Mouse (Mus musculus) liver, adult (tissue): Measurements from ENCODE around the gene Tada1.

Experiments
- GATA4 ChIP-seq: IDR thresholded peaks from 2 replicates; pipeline ENCODE4 v1.6.1; 2014; ENCODE audit warnings: mild to moderate bottlenecking, low read length; ENCODE audit not compliant: insufficient replicate concordance

The Tada1 gene

GRCm38 (mm10) chr1:166379013-166379629 is at the start of gene Tada1:
TSS of gene Tada1 (plus strand) at chr1:166379097.
- no peak; the same call in 1 of the 2 replicates for TF ChIP-seq GATA4

- no peak for TF ChIP-seq GATA4
Measured at GRCm38 (mm10) chr1:166330752-166331151, 48.1 kb upstream of the Tada1 start.

GRCm38 (mm10) chr1:166339110-166339509 is 39.8 kb upstream of the Tada1 start:
- no peak for TF ChIP-seq GATA4

- TF ChIP-seq GATA4 = no peak
Measured at GRCm38 (mm10) chr1:166342060-166342459, 36.8 kb upstream of the Tada1 start.

GRCm38 (mm10) chr1:166342539-166342938 is 36.4 kb upstream of the Tada1 start:
- no peak for TF ChIP-seq GATA4

- TF ChIP-seq GATA4 = no peak
Measured at GRCm38 (mm10) chr1:166343586-166343985, 35.3 kb upstream of the Tada1 start.

- no peak for TF ChIP-seq GATA4
Measured at GRCm38 (mm10) chr1:166344300-166345077, 34.4 kb upstream of the Tada1 start.

- TF ChIP-seq GATA4 = no peak
Measured at GRCm38 (mm10) chr1:166345602-166346001, 33.3 kb upstream of the Tada1 start.

GRCm38 (mm10) chr1:166346906-166347305 is 32.0 kb upstream of the Tada1 start:
- no peak for TF ChIP-seq GATA4

GRCm38 (mm10) chr1:166349341-166349740 is 29.6 kb upstream of the Tada1 start:
- TF ChIP-seq GATA4 = no peak

GRCm38 (mm10) chr1:166349751-166350150 is 29.1 kb upstream of the Tada1 start:
- TF ChIP-seq GATA4 = no peak

GRCm38 (mm10) chr1:166360157-166360855 is 18.6 kb upstream of the Tada1 start:
- TF ChIP-seq GATA4 = no peak

- TF ChIP-seq GATA4 = no peak
Measured at GRCm38 (mm10) chr1:166360896-166361295, 18.0 kb upstream of the Tada1 start.

GRCm38 (mm10) chr1:166361842-166362241 is 17.1 kb upstream of the Tada1 start:
- TF ChIP-seq GATA4 = no peak

- TF ChIP-seq GATA4 = no peak
Measured at GRCm38 (mm10) chr1:166362659-166363058, 16.2 kb upstream of the Tada1 start.

- TF ChIP-seq GATA4 = no peak
Measured at GRCm38 (mm10) chr1:166363122-166363521, 15.8 kb upstream of the Tada1 start.

GRCm38 (mm10) chr1:166377171-166377570 is 1.7 kb upstream of the Tada1 start:
- no peak for TF ChIP-seq GATA4
